ENCODE assay signal across 12 mouse cellular contexts in the genomic region with DNA sequence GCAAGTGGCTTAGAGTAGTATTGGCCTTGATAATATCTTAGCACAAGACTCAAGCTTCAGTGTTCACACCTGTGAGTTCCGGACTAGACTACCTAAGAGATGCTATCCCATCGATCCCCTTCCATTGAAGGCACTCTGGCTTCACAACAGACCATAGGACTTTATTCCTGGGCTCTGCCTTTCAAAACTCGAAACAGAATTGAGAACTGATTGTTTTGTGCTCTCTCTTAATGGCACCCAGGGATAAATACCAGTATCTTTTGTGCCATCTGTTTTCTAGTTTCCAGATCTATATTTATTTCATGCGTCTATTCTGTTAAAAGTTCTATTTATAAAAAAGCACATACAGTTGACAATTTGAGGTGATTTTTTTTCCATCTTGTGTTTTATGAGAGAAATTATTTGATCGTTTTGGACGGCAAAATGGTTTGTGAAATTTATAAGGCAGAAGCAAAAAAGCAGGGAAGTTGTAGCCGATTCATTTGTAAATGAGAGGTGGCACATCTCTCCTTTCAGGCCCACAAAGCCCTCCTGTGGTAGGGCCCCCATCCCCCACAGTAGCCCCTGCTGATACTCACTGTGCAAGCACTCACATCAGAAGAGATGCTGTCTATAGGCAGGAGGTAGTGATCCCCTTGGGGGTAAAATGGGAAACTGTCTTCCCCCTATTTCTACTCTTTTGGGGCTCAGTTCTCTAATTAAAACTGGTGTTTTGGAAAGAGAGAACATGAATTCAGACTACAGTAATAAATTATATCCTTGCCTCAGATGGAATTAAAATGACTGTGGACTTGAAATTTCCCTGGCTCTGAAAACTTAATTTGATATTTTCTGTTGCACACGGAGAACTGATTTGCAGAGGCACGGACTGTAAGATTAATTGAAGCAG. TPM values are rescaled to one million over a fixed set of nuclear protein-coding genes. Genes with fewer than 3 reads are reported as not detected.
DNase-seq lines count a peak whose midpoint lies in the region; ATAC-seq lines count a peak whose summit lies in the region.
"Had no signal": no experiment of that assay in that cellular context is flagged by ENCODE, and none has a peak within 500 bp of the region (broad histone marks: within the 10 kb centered on the region; RNA-seq: fewer than 3 reads in every experiment).

No protein-coding gene starts in this region.

- no peaks in the 10 kb centered on the region for H3K9me3 ChIP-seq in lung, embryonic 15.5 days
- no peaks in the 10 kb centered on the region for H3K9me3 ChIP-seq in embryonic facial prominence, embryonic 11.5 days (replicated peaks; ENCODE audit: control insufficient read depth, low read length)
- H3K9me3 ChIP-seq in hindbrain, embryonic 13.5 days, result no peaks in the 10 kb centered on the region
- no peaks in the 10 kb centered on the region for H3K9me3 ChIP-seq in neural tube, embryonic 14.5 days (ENCODE audit: control insufficient read depth, low read length)

- 54% methylated on average over 9 of the region's 9 CpGs for WGBS in lung, embryonic 15.5 days
- 21% methylated on average over 9 of the region's 9 CpGs for WGBS in embryonic facial prominence, embryonic 11.5 days
- WGBS in hindbrain, embryonic 13.5 days, result 18% methylated on average over 9 of the region's 9 CpGs
- WGBS in neural tube, embryonic 14.5 days, result 13% methylated on average over 9 of the region's 9 CpGs

- no peak for ATAC-seq in lung, embryonic 15.5 days (ENCODE audit: borderline replicate concordance, extremely low read depth, low FRiP score, low TSS enrichment)
- peak; percentile 14; the same call in 1 of the 2 replicates for ATAC-seq in embryonic facial prominence, embryonic 11.5 days (replicated peaks; ENCODE audit: insufficient number of reproducible peaks, low FRiP score, low TSS enrichment, low read depth)
- peak; percentile 58; the same call in 1 of the 2 replicates for ATAC-seq in hindbrain, embryonic 13.5 days (ENCODE audit: low FRiP score)
- ATAC-seq in neural tube, embryonic 14.5 days (ENCODE audit: low read depth), result peak; percentile 78; the same call in 1 of the 2 replicates
- ATAC-seq: activated CD4-positive, CD25-positive, alpha-beta regulatory T cell, adult 4 months; liver, postnatal 0 days had no signal

- DNase-seq in lung, postnatal 14 days, result no peak
- DNase-seq in embryonic facial prominence, embryonic 11.5 days (ENCODE audit: low spot score), result no peak
- DNase-seq in thymus, postnatal 4 days, result no peak
- no peak for DNase-seq in gastrocnemius, adult 18-20 months (ENCODE audit: low spot score)
- no peak for DNase-seq in frontal cortex, postnatal 25 days (ENCODE audit: low spot score in 2 of 2)
- DNase-seq: gastrocnemius, postnatal 25 days; kidney, adult 8-10 months; liver, postnatal 0 days had no signal

- no peak overlapping the region for H3K9ac ChIP-seq in lung, embryonic 15.5 days
- no peak overlapping the region for H3K9ac ChIP-seq in embryonic facial prominence, embryonic 11.5 days (replicated peaks; ENCODE audit: low read length)
- no peak overlapping the region for H3K9ac ChIP-seq in hindbrain, embryonic 13.5 days
- H3K9ac ChIP-seq in neural tube, embryonic 14.5 days (replicated peaks; ENCODE audit: low read depth, low read length), result no peak overlapping the region
- H3K9ac ChIP-seq: liver, postnatal 0 days had no signal

- H3K36me3 ChIP-seq in lung, embryonic 15.5 days, result no peaks in the 10 kb centered on the region
- no peaks in the 10 kb centered on the region for H3K36me3 ChIP-seq in embryonic facial prominence, embryonic 11.5 days (replicated peaks; ENCODE audit: control insufficient read depth, insufficient read depth, low read depth, low read length)
- no peaks in the 10 kb centered on the region for H3K36me3 ChIP-seq in hindbrain, embryonic 13.5 days
- H3K36me3 ChIP-seq in neural tube, embryonic 14.5 days (ENCODE audit: control insufficient read depth, insufficient read depth, low read length), result no peaks in the 10 kb centered on the region

- peak overlapping the region; percentile 35 for H3K4me2 ChIP-seq in lung, embryonic 15.5 days
- no peak overlapping the region for H3K4me2 ChIP-seq in embryonic facial prominence, embryonic 11.5 days (ENCODE audit: low read depth, low read length)
- H3K4me2 ChIP-seq in hindbrain, embryonic 13.5 days, result peak overlapping the region; percentile 36
- H3K4me2 ChIP-seq in neural tube, embryonic 14.5 days (ENCODE audit: low read depth, low read length), result 0 out of 2 replicates have a peak overlapping the region, but pooled peaks have one; percentile 1

- H3K27me3 ChIP-seq in lung, embryonic 15.5 days, result no peaks in the 10 kb centered on the region
- H3K27me3 ChIP-seq in embryonic facial prominence, embryonic 11.5 days (ENCODE audit: control insufficient read depth, insufficient read depth, low read length), result no peaks in the 10 kb centered on the region
- H3K27me3 ChIP-seq in hindbrain, embryonic 13.5 days, result no peaks in the 10 kb centered on the region
- H3K27me3 ChIP-seq in neural tube, embryonic 14.5 days (ENCODE audit: control insufficient read depth, insufficient read depth, low read length), result no peaks in the 10 kb centered on the region

- 0 out of 2 replicates have a peak, but pooled peaks cover 3% of the 10 kb centered on the region for H3K4me1 ChIP-seq in lung, embryonic 15.5 days
- H3K4me1 ChIP-seq in embryonic facial prominence, embryonic 11.5 days (ENCODE audit: control insufficient read depth, insufficient read depth, low read length), result no peaks in the 10 kb centered on the region
- H3K4me1 ChIP-seq in hindbrain, embryonic 13.5 days (replicated peaks), result peaks cover 36% of the 10 kb centered on the region
- peaks cover 23% of the 10 kb centered on the region for H3K4me1 ChIP-seq in neural tube, embryonic 14.5 days (ENCODE audit: control insufficient read depth, insufficient read depth, low read length)

- no peak overlapping the region for H3K4me3 ChIP-seq in lung, embryonic 15.5 days
- no peak overlapping the region for H3K4me3 ChIP-seq in embryonic facial prominence, embryonic 11.5 days (ENCODE audit: low read depth, low read length)
- no peak overlapping the region for H3K4me3 ChIP-seq in hindbrain, embryonic 13.5 days
- H3K4me3 ChIP-seq in neural tube, embryonic 14.5 days (ENCODE audit: low read depth, low read length), result no peak overlapping the region

- H3K27ac ChIP-seq in lung, embryonic 15.5 days, result no peak overlapping the region
- no peak overlapping the region for H3K27ac ChIP-seq in embryonic facial prominence, embryonic 11.5 days (replicated peaks; ENCODE audit: low read depth, low read length)
- H3K27ac ChIP-seq in hindbrain, embryonic 13.5 days, result peak overlapping the region; percentile 50
- H3K27ac ChIP-seq in neural tube, embryonic 14.5 days (ENCODE audit: low read depth, low read length), result peak overlapping the region; percentile 39; the same call in 1 of the 2 replicates

RNA-seq across cellular contexts. Expression of a gene that starts 53.6 kb away (rescaled TPM):
- 11.9 and 16.5 TPM in 2 replicates for polyA plus RNA-seq in lung, embryonic 15.5 days (2015; fragmentation: Nextera tagmentation; extraction: Ambion mirVana)
- polyA plus RNA-seq in embryonic facial prominence, embryonic 11.5 days (2014; fragmentation: Nextera tagmentation; extraction: Ambion mirVana), result 5.0 and 6.1 TPM in 2 replicates
- polyA plus RNA-seq in hindbrain, embryonic 13.5 days (2015; fragmentation: Nextera tagmentation; extraction: Ambion mirVana), result 5.1 and 7.0 TPM in 2 replicates
- polyA plus RNA-seq in neural tube, embryonic 14.5 days (2014; fragmentation: Nextera tagmentation; extraction: Ambion mirVana), result 7.4 and 8.6 TPM in 2 replicates
- not detected for total RNA-seq in gastrocnemius, adult 18-20 months (2021)
- total RNA-seq: gastrocnemius, postnatal 25 days had no signal
- polyA plus RNA-seq: activated CD4-positive, CD25-positive, alpha-beta regulatory T cell, adult 4 months had no signal

Comparison
In these comparisons a context has a peak if more than half of its experiments do, and no peak if none do; other contexts are left out.
1. H3K27ac ChIP-seq: peak in hindbrain, embryonic 13.5 days (single experiment) and neural tube, embryonic 14.5 days (single experiment); none in lung, embryonic 15.5 days (single experiment) and embryonic facial prominence, embryonic 11.5 days (single experiment).